Mouse (Mus musculus) lung, embryonic 15.5 days (tissue): ENCODE measurements around the gene Axin2. TPM values are rescaled to one million over a fixed set of nuclear protein-coding genes. Genes with fewer than 3 reads are reported as not detected.
A peak's percentile ranks its signal among the peaks of the same experiment; 100 is the strongest.

Experiments
- ATAC-seq: fragments of 200-750 bp; cut with Nextera tagmentation; 2 replicates; pipeline ENCODE4 v1.8.0; 2017; ENCODE audit warnings: moderate number of reproducible peaks, borderline replicate concordance; ENCODE audit not compliant: low FRiP score, low TSS enrichment; ENCODE audit errors: extremely low read depth
- H3K27ac ChIP-seq: fragments of 300-500 bp; sonication (generic); 2 replicates; pipeline ENCODE4 v1.5.1; 2015; ENCODE audit warnings: moderate library complexity, mild to moderate bottlenecking, inconsistent platforms
- H3K27me3 ChIP-seq: fragments of 300-500 bp; sonication (generic); 2 replicates; pipeline ENCODE4 v1.6.1; 2015; ENCODE audit warnings: inconsistent platforms
- H3K36me3 ChIP-seq: fragments of 300-500 bp; sonication (generic); 2 replicates; pipeline ENCODE4 v1.6.1; 2015; ENCODE audit warnings: inconsistent platforms
- H3K4me1 ChIP-seq: fragments of 300-500 bp; sonication (generic); 2 replicates; pipeline ENCODE4 v1.6.1; 2015; ENCODE audit warnings: inconsistent platforms
- H3K4me2 ChIP-seq: fragments of 300-500 bp; sonication (generic); 2 replicates; pipeline ENCODE4 v1.6.1; 2015; ENCODE audit warnings: inconsistent platforms, mild to moderate bottlenecking, moderate library complexity
- H3K4me3 ChIP-seq: fragments of 300-500 bp; sonication (generic); 2 replicates; pipeline ENCODE4 v1.5.1; 2015; ENCODE audit warnings: mild to moderate bottlenecking, inconsistent platforms
- H3K9ac ChIP-seq: fragments of 300-500 bp; sonication (generic); 2 replicates; pipeline ENCODE4 v1.6.1; 2015; ENCODE audit warnings: inconsistent platforms
- H3K9me3 ChIP-seq: fragments of 300-500 bp; sonication (generic); 2 replicates; pipeline ENCODE4 v1.6.1; 2016; ENCODE audit warnings: inconsistent platforms
- WGBS: fragments of 180-500 bp; shearing (Covaris S2); methylation state at CpG from one replicate; pipeline ENCODE4 v1.1.7; 2015; 5-methylcytosine and 5-hydroxymethylcytosine counted together
- polyA plus RNA-seq: library from polyadenylated mRNA; unstranded; fragments of >200 nt; fragmentation: Nextera tagmentation; extraction: Ambion mirVana; gene quantifications from 2 replicates; pipeline ENCODE4 v1.2.1, GENCODE M21; 2015

The Axin2 gene
- polyA plus RNA-seq, 1 experiment from 2014 or later: 8.4 TPM

- Histone ChIP-seq H3K4me1 (peaks cover 39% of the 10 kb centered on the region), H3K4me3 (no peak overlapping the region), H3K36me3 (peaks cover 69% of the 10 kb centered on the region), H3K27ac (no peak overlapping the region), H3K27me3 (no peaks in the 10 kb centered on the region), H3K4me2 (no peak overlapping the region), H3K9me3 (no peaks in the 10 kb centered on the region), H3K9ac (no peak overlapping the region)
- WGBS: 52% methylated on average over 18 of the region's 18 CpGs
- ATAC-seq: peak; percentile 17; the same call in 1 of the 2 replicates
These were observed 16.1 kb downstream of the Axin2 start for GRCm38 (mm10) chr11:108936016-108936792.

- no peak overlapping the region for H3K4me3 ChIP-seq
- no peaks in the 10 kb centered on the region for H3K9me3 ChIP-seq
- peaks cover 11% of the 10 kb centered on the region; the same call in 1 of the 2 replicates for H3K4me1 ChIP-seq
- peak; percentile 27; the same call in 1 of the 2 replicates for ATAC-seq
- H3K27me3 ChIP-seq: no peaks in the 10 kb centered on the region
- H3K36me3 ChIP-seq: peaks cover 80% of the 10 kb centered on the region
- H3K9ac ChIP-seq: no peak overlapping the region
- H3K27ac ChIP-seq: peak overlapping the region; percentile 67
- H3K4me2 ChIP-seq: no peak overlapping the region
- WGBS: 48% methylated on average over 19 of the region's 19 CpGs
These were observed 20.7 kb downstream of the Axin2 start for GRCm38 (mm10) chr11:108940655-108941412.

GRCm38 (mm10) chr11:108941836-108942235, 21.7 kb downstream of the Axin2 start:
- Histone ChIP-seq H3K4me2 (no peak overlapping the region), H3K27me3 (no peaks in the 10 kb centered on the region), H3K4me1 (0 out of 2 replicates have a peak, but pooled peaks cover 6% of the 10 kb centered on the region), H3K9ac (no peak overlapping the region), H3K27ac (no peak overlapping the region), H3K9me3 (no peaks in the 10 kb centered on the region), H3K36me3 (peaks cover 86% of the 10 kb centered on the region), H3K4me3 (no peak overlapping the region)
- ATAC-seq: 0 out of 2 replicates have a peak, but pooled peaks have one; percentile 33
- WGBS: 89% methylated on average over 18 of the region's 18 CpGs

GRCm38 (mm10) chr11:108943741-108944140, 23.6 kb downstream of the Axin2 start:
- Histone ChIP-seq H3K36me3 (peaks cover 78% of the 10 kb centered on the region), H3K9ac (no peak overlapping the region), H3K27ac (no peak overlapping the region), H3K9me3 (no peaks in the 10 kb centered on the region), H3K4me1 (peaks cover 20% of the 10 kb centered on the region), H3K4me2 (no peak overlapping the region), H3K27me3 (no peaks in the 10 kb centered on the region), H3K4me3 (no peak overlapping the region)
- WGBS: 79% methylated on average over 11 of the region's 11 CpGs
- no peak for ATAC-seq

GRCm38 (mm10) chr11:108945666-108946065, 25.5 kb downstream of the Axin2 start:
- Histone ChIP-seq H3K4me2 (no peak overlapping the region), H3K27ac (no peak overlapping the region), H3K27me3 (no peaks in the 10 kb centered on the region), H3K4me1 (peaks cover 20% of the 10 kb centered on the region), H3K36me3 (peaks cover 77% of the 10 kb centered on the region), H3K9ac (no peak overlapping the region), H3K4me3 (no peak overlapping the region), H3K9me3 (no peaks in the 10 kb centered on the region)
- 94% methylated on average over 9 of the region's 9 CpGs for WGBS
- no peak for ATAC-seq

GRCm38 (mm10) chr11:108947425-108948184, 27.5 kb downstream of the Axin2 start:
- no peaks in the 10 kb centered on the region for H3K27me3 ChIP-seq
- no peak overlapping the region for H3K9ac ChIP-seq
- H3K4me1 ChIP-seq: peaks cover 18% of the 10 kb centered on the region
- peak; percentile 53; the same call in 1 of the 2 replicates for ATAC-seq
- no peak overlapping the region for H3K4me3 ChIP-seq
- peak overlapping the region; percentile 53 for H3K27ac ChIP-seq
- no peaks in the 10 kb centered on the region for H3K9me3 ChIP-seq
- 49% methylated on average over 20 of the region's 20 CpGs for whole genome bisulfite sequencing
- peaks cover 74% of the 10 kb centered on the region for H3K36me3 ChIP-seq
- H3K4me2 ChIP-seq: no peak overlapping the region

GRCm38 (mm10) chr11:108948501-108948900, 28.4 kb downstream of the Axin2 start:
- H3K4me1 ChIP-seq: peaks cover 18% of the 10 kb centered on the region
- H3K4me2 ChIP-seq: no peak overlapping the region
- no peak overlapping the region for H3K9ac ChIP-seq
- peaks cover 68% of the 10 kb centered on the region for H3K36me3 ChIP-seq
- no peak for ATAC-seq
- H3K27ac ChIP-seq: 0 out of 2 replicates have a peak overlapping the region, but pooled peaks have one; percentile 53
- no peak overlapping the region for H3K4me3 ChIP-seq
- H3K9me3 ChIP-seq: no peaks in the 10 kb centered on the region
- WGBS: 84% methylated on average over 7 of the region's 7 CpGs
- no peaks in the 10 kb centered on the region for H3K27me3 ChIP-seq

GRCm38 (mm10) chr11:108948931-108949330, 28.8 kb downstream of the Axin2 start:
- Histone ChIP-seq H3K4me1 (peaks cover 18% of the 10 kb centered on the region), H3K4me3 (no peak overlapping the region), H3K36me3 (peaks cover 63% of the 10 kb centered on the region), H3K9me3 (no peaks in the 10 kb centered on the region), H3K27ac (no peak overlapping the region), H3K9ac (no peak overlapping the region), H3K27me3 (no peaks in the 10 kb centered on the region), H3K4me2 (no peak overlapping the region)
- ATAC-seq: no peak
- WGBS: 86% methylated on average over 10 of the region's 10 CpGs

- Histone ChIP-seq H3K9me3 (no peaks in the 10 kb centered on the region), H3K4me3 (no peak overlapping the region), H3K27ac (no peak overlapping the region), H3K36me3 (peaks cover 31% of the 10 kb centered on the region), H3K27me3 (no peaks in the 10 kb centered on the region), H3K4me1 (peaks cover 9% of the 10 kb centered on the region), H3K4me2 (no peak overlapping the region), H3K9ac (no peak overlapping the region)
- ATAC-seq: no peak
- WGBS: 38% methylated on average over 5 of the region's 5 CpGs
These were observed 32.2 kb downstream of the Axin2 start for GRCm38 (mm10) chr11:108952343-108952742.

- no peaks in the 10 kb centered on the region for H3K4me1 ChIP-seq
- WGBS: 92% methylated on average over 4 of the region's 4 CpGs
- ATAC-seq: no peak
- no peaks in the 10 kb centered on the region for H3K27me3 ChIP-seq
- no peak overlapping the region for H3K27ac ChIP-seq
- no peak overlapping the region for H3K4me3 ChIP-seq
- H3K9me3 ChIP-seq: no peaks in the 10 kb centered on the region
- H3K36me3 ChIP-seq: peaks cover 6% of the 10 kb centered on the region; the same call in 1 of the 2 replicates
- H3K9ac ChIP-seq: no peak overlapping the region
- H3K4me2 ChIP-seq: no peak overlapping the region
These were observed 35.8 kb downstream of the Axin2 start for GRCm38 (mm10) chr11:108955943-108956342.

GRCm38 (mm10) chr11:108958349-108958748, 38.2 kb downstream of the Axin2 start:
- H3K36me3 ChIP-seq: no peaks in the 10 kb centered on the region
- no peaks in the 10 kb centered on the region for H3K27me3 ChIP-seq
- H3K27ac ChIP-seq: no peak overlapping the region
- peaks cover 16% of the 10 kb centered on the region for H3K4me1 ChIP-seq
- no peak overlapping the region for H3K4me3 ChIP-seq
- H3K4me2 ChIP-seq: no peak overlapping the region
- no peaks in the 10 kb centered on the region for H3K9me3 ChIP-seq
- ATAC-seq: no peak
- no peak overlapping the region for H3K9ac ChIP-seq
- WGBS: 36% methylated on average over 5 of the region's 5 CpGs
